Mouse (Mus musculus) limb, embryonic 14.5 days (tissue): ENCODE measurements at regions not wholly inside any gene's neighbourhood (a gene's known extent, or its start where the extent isn't known, plus 50 kb on each side); places are given as distances from the start of the nearest gene placed in this dataset.

Experiments used
- ATAC-seq: fragments of 200-750 bp; cut with Nextera tagmentation; 2 replicates; pipeline ENCODE4 v1.8.0; 2017; ENCODE audit warnings: low read depth, moderate number of reproducible peaks, moderate TSS enrichment; ENCODE audit not compliant: low FRiP score
- DNase-seq: peaks from one replicate; pipeline ENCODE4 v3.0.0-alpha.2; 2015; ENCODE audit warnings: low spot score
- H3K27ac ChIP-seq: fragments of 300-500 bp; sonication (generic); replicated peaks from 2 replicates; pipeline ENCODE4 v1.5.1; 2014; ENCODE audit warnings: low read depth, mild to moderate bottlenecking, low read length, moderate library complexity, mixed read lengths
- H3K27me3 ChIP-seq: fragments of 300-500 bp; sonication (generic); 2 replicates; pipeline ENCODE4 v1.6.1; 2014; ENCODE audit warnings: low read length, mixed read lengths; ENCODE audit not compliant: control insufficient read depth, insufficient read depth
- H3K36me3 ChIP-seq: fragments of 300-500 bp; sonication (generic); 2 replicates; pipeline ENCODE4 v1.6.1; 2014; ENCODE audit warnings: mild to moderate bottlenecking, low read length, moderate library complexity, mixed read lengths; ENCODE audit not compliant: control insufficient read depth, insufficient read depth
- H3K4me1 ChIP-seq: fragments of 300-500 bp; sonication (generic); 2 replicates; pipeline ENCODE4 v1.6.1; 2014; ENCODE audit warnings: antibody characterized with exemption, low read length, mixed read lengths; ENCODE audit not compliant: control insufficient read depth, insufficient read depth
- H3K4me2 ChIP-seq: fragments of 300-500 bp; sonication (generic); replicated peaks from 2 replicates; pipeline ENCODE4 v1.6.1; 2014; ENCODE audit warnings: low read depth, mild to moderate bottlenecking, low read length, moderate library complexity; ENCODE audit not compliant: severe bottlenecking
- H3K4me3 ChIP-seq: fragments of 300-500 bp; sonication (generic); replicated peaks from 2 replicates; pipeline ENCODE4 v1.5.1; 2014; ENCODE audit warnings: low read length
- H3K9ac ChIP-seq: fragments of 300-500 bp; sonication (generic); 2 replicates; pipeline ENCODE4 v1.6.1; 2014; ENCODE audit warnings: mild to moderate bottlenecking, low read depth, low read length, moderate library complexity; ENCODE audit not compliant: severe bottlenecking
- H3K9me3 ChIP-seq: fragments of 300-500 bp; sonication (generic); 2 replicates; pipeline ENCODE4 v1.6.1; 2016; ENCODE audit warnings: low read length; ENCODE audit not compliant: control insufficient read depth
- POLR2A ChIP-seq: fragments of 200-500 bp; IDR thresholded peaks from 2 replicates; pipeline ENCODE4 v1.8.0; 2012; ENCODE audit warnings: inconsistent platforms, mild to moderate bottlenecking, moderate library complexity, borderline replicate concordance; ENCODE audit not compliant: insufficient read depth, insufficient read length; ENCODE audit errors: extremely low read depth
- WGBS: fragments of 180-500 bp; shearing (Covaris S2); extraction: QIAGEN DNeasy Blood & Tissue Kit; methylation state at CpG from one replicate; pipeline ENCODE4 v1.1.7; 2014; 5-methylcytosine and 5-hydroxymethylcytosine counted together

- H3K36me3 ChIP-seq, result no peaks in the 10 kb centered on the region
- H3K27me3 ChIP-seq, result no peaks in the 10 kb centered on the region
- ATAC-seq (no peak), DNase-seq (no peak)
- no peak overlapping the region for H3K9ac ChIP-seq
- no peaks in the 10 kb centered on the region for H3K9me3 ChIP-seq
- H3K4me2 ChIP-seq, result no peak overlapping the region
- H3K4me1 ChIP-seq, result no peaks in the 10 kb centered on the region; the same call in none of the 2 replicates
- H3K4me3 ChIP-seq, result no peak overlapping the region
- H3K27ac ChIP-seq, result peak overlapping the region; percentile 39; the same call in 1 of the 2 replicates
- 73% methylated on average over 2 of the region's 2 CpGs for WGBS
- TF ChIP-seq POLR2A, result no peak
These were observed 260.4 kb downstream of the Dact1 start for GRCm38 (mm10) chr12:71570116-71570515.

GRCm38 (mm10) chr12:71572833-71573446 lies 257.9 kb upstream of the Daam1 start:
- Histone ChIP-seq H3K4me3 (no peak overlapping the region), H3K4me2 (no peak overlapping the region), H3K4me1 (peaks cover 2% of the 10 kb centered on the region; the same call in 1 of the 2 replicates), H3K9ac (no peak overlapping the region), H3K36me3 (no peaks in the 10 kb centered on the region), H3K9me3 (no peaks in the 10 kb centered on the region), H3K27me3 (no peaks in the 10 kb centered on the region), H3K27ac (no peak overlapping the region)
- no peak for TF ChIP-seq POLR2A
- WGBS, result 38% methylated on average over 14 of the region's 14 CpGs
- no peak for DNase-seq
- ATAC-seq, result no peak

- H3K27ac ChIP-seq, result no peak overlapping the region
- H3K4me1 ChIP-seq, result peaks cover 2% of the 10 kb centered on the region; the same call in 1 of the 2 replicates
- H3K36me3 ChIP-seq, result no peaks in the 10 kb centered on the region
- WGBS, result 57% methylated on average over 8 of the region's 8 CpGs
- no peaks in the 10 kb centered on the region for H3K9me3 ChIP-seq
- peak; percentile 23 for DNase-seq
- no peaks in the 10 kb centered on the region for H3K27me3 ChIP-seq
- no peak overlapping the region for H3K4me2 ChIP-seq
- no peak for TF ChIP-seq POLR2A
- no peak overlapping the region for H3K4me3 ChIP-seq
- no peak overlapping the region for H3K9ac ChIP-seq
- ATAC-seq, result no peak
These were observed 257.4 kb upstream of the Daam1 start for GRCm38 (mm10) chr12:71573456-71573855.

GRCm38 (mm10) chr12:71574685-71575084 lies 256.2 kb upstream of the Daam1 start:
- no peak overlapping the region for H3K4me3 ChIP-seq
- DNase-seq (no peak), ATAC-seq (no peak)
- no peaks in the 10 kb centered on the region for H3K9me3 ChIP-seq
- no peaks in the 10 kb centered on the region for H3K36me3 ChIP-seq
- H3K4me1 ChIP-seq, result peaks cover 5% of the 10 kb centered on the region
- no peaks in the 10 kb centered on the region for H3K27me3 ChIP-seq
- no peak overlapping the region for H3K4me2 ChIP-seq
- no peak overlapping the region for H3K27ac ChIP-seq
- 84% methylated on average over 10 of the region's 10 CpGs for WGBS
- no peak overlapping the region for H3K9ac ChIP-seq
- no peak for TF ChIP-seq POLR2A

- DNase-seq (peak; percentile 50), ATAC-seq (no peak)
- no peak overlapping the region for H3K27ac ChIP-seq
- 1% methylated on average over 7 of the region's 9 CpGs for WGBS
- H3K4me2 ChIP-seq, result peak overlapping the region; percentile 52
- H3K9ac ChIP-seq, result peak overlapping the region; percentile 2; the same call in 1 of the 2 replicates
- H3K27me3 ChIP-seq, result no peaks in the 10 kb centered on the region
- no peak for TF ChIP-seq POLR2A
- peak overlapping the region; percentile 22 for H3K4me3 ChIP-seq
- no peaks in the 10 kb centered on the region for H3K9me3 ChIP-seq
- no peaks in the 10 kb centered on the region for H3K36me3 ChIP-seq
- peaks cover 5% of the 10 kb centered on the region for H3K4me1 ChIP-seq
These were observed 253.5 kb upstream of the Daam1 start for GRCm38 (mm10) chr12:71577349-71577748.
